18 mouse cellular contexts compared by ENCODE assay signal in the genomic region with DNA sequence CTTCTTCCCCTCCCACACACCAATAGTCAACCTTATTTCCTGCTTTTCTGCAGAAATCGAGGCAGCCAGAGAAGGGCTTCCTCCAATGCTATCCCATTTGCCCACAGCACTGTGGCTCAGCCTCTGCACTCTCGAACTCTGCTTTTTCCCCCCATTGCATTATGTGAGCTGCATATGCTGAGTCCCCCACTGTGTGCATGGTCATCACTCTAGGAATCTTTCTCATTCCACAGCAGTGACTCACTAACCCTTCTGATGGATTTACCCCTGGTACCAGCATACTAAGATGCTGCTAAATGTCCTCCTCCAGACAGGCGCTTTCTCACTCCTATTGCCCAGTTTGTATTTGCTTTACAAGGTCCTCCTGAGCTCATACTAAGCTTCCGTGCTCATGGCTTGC.
"Had no signal": no experiment of that assay in that cellular context is flagged by ENCODE, and none has a peak within 500 bp of the region (broad histone marks: within the 10 kb centered on the region; RNA-seq: fewer than 3 reads in every experiment).

No protein-coding gene starts in this region.

- ATAC-seq: midbrain, embryonic 16.5 days had no signal

- H3K4me3 ChIP-seq: midbrain, embryonic 12.5 days; myocyte; neural tube, embryonic 13.5 days; neural tube, embryonic 15.5 days had no signal

- H3K27me3 ChIP-seq: midbrain, embryonic 12.5 days; neural tube, embryonic 13.5 days; neural tube, embryonic 15.5 days had no signal

- DNase-seq: lung, adult 18-20 months; lung, embryonic 14.5 days; lung, postnatal 10 days; lung, postnatal 4 days; midbrain, embryonic 14.5 days; retina, postnatal 1 day; right cerebral cortex, adult 18-20 months; right cerebral cortex, postnatal 25 days; right cerebral cortex, postnatal 4 days; spleen, adult 18-20 months; thymus, adult 2 months; thymus, postnatal 25 days; thymus, postnatal 4 days had no signal

- H3K27ac ChIP-seq: midbrain, embryonic 12.5 days; neural tube, embryonic 13.5 days; neural tube, embryonic 15.5 days had no signal

- H3K9me3 ChIP-seq: midbrain, embryonic 12.5 days; neural tube, embryonic 13.5 days; neural tube, embryonic 15.5 days had no signal

- H3K4me1 ChIP-seq: midbrain, embryonic 12.5 days had no signal
